Mouse (Mus musculus): ENCODE results near the gene Ppif.

The Ppif gene

GRCm38 (mm10) chr14:25693888-25694568, at the start of gene Ppif:
TSS of gene Ppif (plus strand) at chr14:25694154.
- peak; percentile 97 for DNase-seq (ENCODE audit: low spot score in 2 of 2)

GRCm38 (mm10) chr14:25645717-25646116, 48.2 kb upstream of the Ppif start:
- DNase-seq (ENCODE audit: low spot score in 2 of 2), result no peak

GRCm38 (mm10) chr14:25646161-25646621, 47.8 kb upstream of the Ppif start:
- DNase-seq (ENCODE audit: low spot score in 2 of 2), result peak; percentile 70 to 74

GRCm38 (mm10) chr14:25651131-25651530, 42.8 kb upstream of the Ppif start:
- DNase-seq (ENCODE audit: low spot score in 2 of 2), result no peak

GRCm38 (mm10) chr14:25651905-25652304, 42.0 kb upstream of the Ppif start:
- no peak for DNase-seq (ENCODE audit: low spot score in 2 of 2)

- DNase-seq (ENCODE audit: low spot score in 2 of 2), result no peak
Observed at GRCm38 (mm10) chr14:25654401-25655197, 39.4 kb upstream of the Ppif start.

- no peak for DNase-seq (ENCODE audit: low spot score in 2 of 2)
Observed at GRCm38 (mm10) chr14:25660661-25661060, 33.3 kb upstream of the Ppif start.

GRCm38 (mm10) chr14:25661185-25661920, 32.6 kb upstream of the Ppif start:
- DNase-seq (ENCODE audit: low spot score in 2 of 2), result no peak

GRCm38 (mm10) chr14:25663649-25664309, 30.2 kb upstream of the Ppif start:
- no peak for DNase-seq (ENCODE audit: low spot score in 2 of 2)

GRCm38 (mm10) chr14:25664310-25664695, 29.7 kb upstream of the Ppif start:
- DNase-seq (ENCODE audit: low spot score in 2 of 2), result no peak

GRCm38 (mm10) chr14:25665314-25665970, 28.5 kb upstream of the Ppif start:
- DNase-seq (ENCODE audit: low spot score in 2 of 2), result no peak

- DNase-seq (ENCODE audit: low spot score in 2 of 2), result no peak
Observed at GRCm38 (mm10) chr14:25666668-25667376, 27.1 kb upstream of the Ppif start.

- DNase-seq (ENCODE audit: low spot score in 2 of 2), result no peak
Observed at GRCm38 (mm10) chr14:25667587-25667986, 26.4 kb upstream of the Ppif start.

GRCm38 (mm10) chr14:25679625-25680024, 14.3 kb upstream of the Ppif start:
- DNase-seq (ENCODE audit: low spot score in 2 of 2), result no peak

GRCm38 (mm10) chr14:25682020-25682419, 11.9 kb upstream of the Ppif start:
- DNase-seq (ENCODE audit: low spot score in 2 of 2), result no peak

- DNase-seq (ENCODE audit: low spot score in 2 of 2), result no peak
Observed at GRCm38 (mm10) chr14:25686216-25686945, 7.6 kb upstream of the Ppif start.

- DNase-seq (ENCODE audit: low spot score in 2 of 2), result no peak
Observed at GRCm38 (mm10) chr14:25686983-25687901, 6.7 kb upstream of the Ppif start.

- no peak for DNase-seq (ENCODE audit: low spot score in 2 of 2)
Observed at GRCm38 (mm10) chr14:25693271-25693887, 575 bp upstream of the Ppif start.

GRCm38 (mm10) chr14:25694569-25694897, 579 bp downstream of the Ppif start:
- DNase-seq (ENCODE audit: low spot score in 2 of 2), result no peak
